Mouse (Mus musculus): ENCODE data around the gene Lrrc75a.

DNA sequence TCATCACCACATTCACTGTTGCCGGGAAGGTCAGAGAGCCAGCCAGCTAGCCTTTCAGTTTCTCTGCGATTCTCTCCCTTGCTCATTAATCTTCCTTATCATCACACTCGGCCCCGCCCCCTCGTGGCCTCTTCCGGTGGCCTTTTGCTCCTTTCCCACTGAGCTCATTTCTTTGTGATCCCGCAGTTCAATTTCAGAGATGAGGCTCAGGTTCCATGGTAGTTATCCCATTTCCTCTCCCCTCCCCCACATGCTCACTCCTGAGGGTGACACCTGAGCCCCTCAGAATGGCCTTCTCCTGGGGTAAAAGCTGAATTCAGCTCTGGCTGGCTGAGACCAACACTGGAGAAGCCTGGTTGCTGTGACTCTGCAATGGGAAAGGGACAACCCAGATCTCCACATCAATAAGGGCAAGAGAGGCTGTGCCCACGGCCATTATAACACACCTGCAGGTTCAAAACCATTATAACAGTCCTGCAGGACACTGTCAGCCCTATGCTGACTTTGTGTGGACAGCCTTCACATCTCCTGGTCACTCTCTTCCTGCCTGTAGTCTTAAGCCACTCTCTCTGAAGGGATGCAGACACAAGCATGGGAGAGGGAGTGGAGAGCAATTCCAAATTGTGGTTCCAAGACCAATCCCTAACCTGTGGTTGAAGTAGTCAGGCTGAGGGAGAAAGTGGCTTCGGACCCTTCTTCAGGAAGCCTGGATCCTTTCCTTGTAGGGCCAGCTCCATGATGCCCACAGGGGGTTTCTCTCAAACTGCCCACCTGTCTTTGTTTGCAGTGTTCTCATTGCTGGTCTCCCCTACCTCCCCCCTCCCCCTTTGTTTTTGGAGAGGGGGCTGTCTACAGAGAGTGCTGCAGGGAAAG, 18.7 kb downstream of the Lrrc75a start:
- TF ChIP-seq CTCF (IDR thresholded peaks at IDR 0.05; ENCODE audit: low read depth, low read length) (no peak), EP300 (IDR thresholded peaks at IDR 0.05; ENCODE audit: insufficient read depth, low read depth, low read length) (no peak)

Data from ES-Bruce4 (cell line).